Mouse (Mus musculus) neural tube, embryonic 13.5 days (tissue): ENCODE results near the gene Olfr770. TPM values are rescaled to one million over a fixed set of nuclear protein-coding genes. Genes with fewer than 3 reads are reported as not detected.
"Not testable (repeated sequence)": the region's sequence is repeated elsewhere in the genome, so short reads cannot be mapped to it uniquely, and the experiment has no call there.

Experiments used
- ATAC-seq: fragments of 200-750 bp; cut with Nextera tagmentation; 2 replicates; pipeline ENCODE4 v1.8.0; 2017; ENCODE audit warnings: low read depth, mild to moderate bottlenecking, moderate TSS enrichment, moderate library complexity
- H3K27ac ChIP-seq: fragments of 300-500 bp; sonication (generic); replicated peaks from 2 replicates; pipeline ENCODE4 v1.5.1; 2015; ENCODE audit warnings: moderate library complexity, mild to moderate bottlenecking, inconsistent platforms
- H3K27me3 ChIP-seq: fragments of 300-500 bp; sonication (generic); 2 replicates; pipeline ENCODE4 v1.6.1; 2015; ENCODE audit warnings: mild to moderate bottlenecking, inconsistent platforms
- H3K36me3 ChIP-seq: fragments of 300-500 bp; sonication (generic); 2 replicates; pipeline ENCODE4 v1.6.1; 2015; ENCODE audit warnings: mild to moderate bottlenecking, inconsistent platforms
- H3K4me1 ChIP-seq: fragments of 300-500 bp; sonication (generic); replicated peaks from 2 replicates; pipeline ENCODE4 v1.6.1; 2015; ENCODE audit warnings: inconsistent platforms
- H3K4me2 ChIP-seq: fragments of 300-500 bp; sonication (generic); 2 replicates; pipeline ENCODE4 v1.6.1; 2015; ENCODE audit warnings: inconsistent platforms, mild to moderate bottlenecking, moderate library complexity
- H3K4me3 ChIP-seq: fragments of 300-500 bp; sonication (generic); 2 replicates; pipeline ENCODE4 v1.5.1; 2015; ENCODE audit warnings: mild to moderate bottlenecking, inconsistent platforms
- H3K9ac ChIP-seq: fragments of 300-500 bp; sonication (generic); 2 replicates; pipeline ENCODE4 v1.6.1; 2015; ENCODE audit warnings: moderate library complexity, mild to moderate bottlenecking, inconsistent platforms
- H3K9me3 ChIP-seq: fragments of 300-500 bp; sonication (generic); 2 replicates; pipeline ENCODE4 v1.6.1; 2016; ENCODE audit warnings: inconsistent platforms
- WGBS: fragments of 180-500 bp; shearing (Covaris S2); methylation state at CpG from one replicate; pipeline ENCODE4 v1.1.7; 2015; 5-methylcytosine and 5-hydroxymethylcytosine counted together
- polyA plus RNA-seq: library from polyadenylated mRNA; unstranded; fragments of >200 nt; fragmentation: Nextera tagmentation; extraction: Ambion mirVana; gene quantifications from 2 replicates; pipeline ENCODE4 v1.2.1, GENCODE M21; 2015

Olfr770 gene
- not detected in 2 replicates for polyA plus RNA-seq

- 78% methylated on average over 2 of the region's 2 CpGs for WGBS
- Histone ChIP-seq H3K4me3 (no peak within 1 kb of the TSS), H3K4me2 (no peak within 1 kb of the TSS)
These were observed at the start of gene Olfr770 for GRCm38 (mm10) chr10:129138898-129139297. Olfr770 (minus strand) TSS chr10:129138998.

DNA sequence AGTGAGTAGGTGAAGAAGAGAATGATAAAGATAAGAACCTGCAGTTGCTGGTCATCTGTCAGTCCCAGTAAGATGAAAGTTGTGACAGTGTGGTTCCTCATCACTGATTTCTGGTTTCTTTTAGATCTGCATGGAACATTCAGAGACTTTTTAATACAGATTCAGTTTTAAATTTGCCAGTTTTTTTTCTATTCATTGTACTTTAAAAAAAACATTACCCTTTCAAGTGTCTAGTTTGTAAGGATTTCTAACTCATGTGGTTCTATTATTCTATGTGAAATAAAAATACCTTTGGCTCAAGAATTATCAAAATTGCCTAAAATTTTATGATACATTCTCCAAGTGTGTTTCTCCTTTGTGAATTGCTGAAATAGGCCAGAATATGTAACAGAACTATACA, 48.5 kb upstream of the Olfr770 start, which contains the start of gene Olfr773:
TSS of gene Olfr773 (minus strand) at position 101 of the 400 bp plus-strand sequence.
- H3K9me3 ChIP-seq, H3K36me3 ChIP-seq, H3K4me2 ChIP-seq, H3K4me3 ChIP-seq, H3K9ac ChIP-seq, H3K4me1 ChIP-seq, H3K27me3 ChIP-seq, H3K27ac ChIP-seq, ATAC-seq: not testable (repeated sequence)

More at GRCm38 (mm10) chr10:129138898-129139297, at the start of gene Olfr770:
- no peak for ATAC-seq
- Histone ChIP-seq H3K9ac (no peak within 1 kb of the TSS), H3K4me1 (no peaks in the 10 kb centered on the region), H3K27ac (no peak within 1 kb of the TSS), H3K9me3 (no peaks in the 10 kb centered on the region), H3K27me3 (no peaks in the 10 kb centered on the region), H3K36me3 (no peaks in the 10 kb centered on the region)

- H3K36me3 ChIP-seq, H3K27me3 ChIP-seq, H3K4me2 ChIP-seq, H3K9ac ChIP-seq, ATAC-seq, H3K4me3 ChIP-seq, H3K9me3 ChIP-seq, H3K27ac ChIP-seq, H3K4me1 ChIP-seq: not testable (repeated sequence)
- 93% methylated on average over 3 of the region's 4 CpGs for WGBS
These were observed 39.0 kb upstream of the Olfr770 start, which contains the start of gene Olfr772 for GRCm38 (mm10) chr10:129177821-129178220. Olfr772 (minus strand) TSS chr10:129177921.

DNA sequence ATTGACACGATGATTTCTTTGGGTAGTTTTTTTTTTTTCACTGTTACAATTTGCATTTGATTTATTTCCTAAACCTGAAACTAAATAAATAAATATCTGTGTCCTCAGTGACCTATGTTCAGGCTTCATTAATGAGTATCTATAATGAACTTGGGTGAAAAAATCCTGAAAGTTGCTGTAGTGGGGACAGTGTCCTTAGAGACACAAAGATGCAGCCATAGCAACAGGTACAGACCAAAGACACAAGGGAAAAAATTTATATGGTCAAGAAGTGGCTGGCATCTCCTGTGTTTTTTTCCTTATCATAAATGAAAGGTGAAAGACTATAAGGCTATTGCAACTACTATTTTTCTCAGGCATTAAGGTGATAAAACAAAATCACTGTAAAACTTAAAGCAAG, 25.9 kb upstream of the Olfr770 start, which contains the start of gene Olfr771:
TSS of gene Olfr771 (minus strand) at position 101 of the 400 bp plus-strand sequence.
- no peaks in the 10 kb centered on the region for H3K9me3 ChIP-seq
- H3K4me2 ChIP-seq, result no peak within 1 kb of the TSS
- ATAC-seq, result no peak
- no peaks in the 10 kb centered on the region for H3K36me3 ChIP-seq
- no peaks in the 10 kb centered on the region for H3K27me3 ChIP-seq
- WGBS, result 91% methylated on average over 1 of the region's 1 CpGs
- H3K27ac ChIP-seq, result no peak within 1 kb of the TSS
- H3K4me1 ChIP-seq, result no peaks in the 10 kb centered on the region
- H3K9ac ChIP-seq, result no peak within 1 kb of the TSS
- no peak within 1 kb of the TSS for H3K4me3 ChIP-seq

- Histone ChIP-seq H3K9me3 (no peaks in the 10 kb centered on the region), H3K27me3 (no peaks in the 10 kb centered on the region), H3K9ac (no peak within 1 kb of the TSS), H3K4me3 (no peak within 1 kb of the TSS), H3K4me2 (no peak within 1 kb of the TSS), H3K27ac (no peak within 1 kb of the TSS), H3K36me3 (no peaks in the 10 kb centered on the region), H3K4me1 (no peaks in the 10 kb centered on the region)
- 73% methylated on average over 2 of the region's 2 CpGs for WGBS
- no peak for ATAC-seq
These were observed 21.0 kb downstream of the Olfr770 start, which contains the start of gene Olfr769 for GRCm38 (mm10) chr10:129117761-129118160. Olfr769 (minus strand) TSS chr10:129117861.

GRCm38 (mm10) chr10:129115146-129115545, 23.7 kb downstream of the Olfr770 start:
- no peak overlapping the region for H3K4me2 ChIP-seq
- no peaks in the 10 kb centered on the region for H3K9me3 ChIP-seq
- H3K9ac ChIP-seq, result no peak overlapping the region
- no peaks in the 10 kb centered on the region for H3K27me3 ChIP-seq
- no peaks in the 10 kb centered on the region for H3K4me1 ChIP-seq
- H3K4me3 ChIP-seq, result no peak overlapping the region
- ATAC-seq, result no peak
- no peaks in the 10 kb centered on the region for H3K36me3 ChIP-seq
- 95% methylated on average over 3 of the region's 3 CpGs for WGBS
- H3K27ac ChIP-seq, result no peak overlapping the region

- H3K27ac ChIP-seq, result no peak overlapping the region
- H3K9ac ChIP-seq, result no peak overlapping the region
- ATAC-seq, result no peak
- no peak overlapping the region for H3K4me2 ChIP-seq
- no peaks in the 10 kb centered on the region for H3K9me3 ChIP-seq
- H3K36me3 ChIP-seq, result no peaks in the 10 kb centered on the region
- 44% methylated on average over 3 of the region's 3 CpGs for WGBS
- H3K27me3 ChIP-seq, result no peaks in the 10 kb centered on the region
- no peak overlapping the region for H3K4me3 ChIP-seq
- no peaks in the 10 kb centered on the region for H3K4me1 ChIP-seq
These were observed 37.6 kb downstream of the Olfr770 start for GRCm38 (mm10) chr10:129101231-129101630.

GRCm38 (mm10) chr10:129099275-129099674, 39.5 kb downstream of the Olfr770 start, which contains the start of gene Olfr768:
Olfr768 (minus strand) TSS chr10:129099375.
- H3K9ac ChIP-seq, result no peak within 1 kb of the TSS
- ATAC-seq, result no peak
- no peaks in the 10 kb centered on the region for H3K36me3 ChIP-seq
- no peaks in the 10 kb centered on the region for H3K27me3 ChIP-seq
- no peak within 1 kb of the TSS for H3K4me3 ChIP-seq
- no peak within 1 kb of the TSS for H3K27ac ChIP-seq
- no peaks in the 10 kb centered on the region for H3K4me1 ChIP-seq
- H3K9me3 ChIP-seq, result no peaks in the 10 kb centered on the region
- no peak within 1 kb of the TSS for H3K4me2 ChIP-seq
- WGBS, result 94% methylated on average over 1 of the region's 1 CpGs

GRCm38 (mm10) chr10:129082810-129083209, 56.0 kb downstream of the Olfr770 start, which contains the start of gene Olfr767:
Olfr767 (minus strand) TSS chr10:129082910.
- H3K9me3 ChIP-seq, H3K9ac ChIP-seq, ATAC-seq, H3K4me3 ChIP-seq, H3K4me1 ChIP-seq, H3K27me3 ChIP-seq, H3K27ac ChIP-seq, H3K36me3 ChIP-seq, H3K4me2 ChIP-seq: not testable (repeated sequence)

Other genes with a start within 250 kb of the Olfr770 start
- 11.8 and 13.5 TPM in 2 replicates for gene Gdf11, start 247.3 kb downstream of the Olfr770 start, polyA plus RNA-seq
- gene Cd63, start 238.0 kb downstream of the Olfr770 start, polyA plus RNA-seq, result 228 and 241 TPM in 2 replicates
- 14.1 and 16.9 TPM in 2 replicates for gene Rdh5, start 216.1 kb downstream of the Olfr770 start, polyA plus RNA-seq
- 299 and 314 TPM in 2 replicates for gene Bloc1s1, start 215.0 kb downstream of the Olfr770 start, polyA plus RNA-seq
- gene Itga7, start 205.2 kb downstream of the Olfr770 start, polyA plus RNA-seq, result 12.1 and 15.5 TPM in 2 replicates
- gene Mettl7b, start 178.0 kb downstream of the Olfr770 start, polyA plus RNA-seq, result 0.15 TPM in 1 of 2 replicates, not detected in the other
- not detected in 2 replicates for gene Olfr9, start 149.6 kb downstream of the Olfr770 start, polyA plus RNA-seq
- not detected in 2 replicates for gene Olfr763, start 128.2 kb downstream of the Olfr770 start, polyA plus RNA-seq
- not detected in 2 replicates for gene Olfr764-ps1, start 99.1 kb downstream of the Olfr770 start, polyA plus RNA-seq
- not detected in 2 replicates for gene Olfr765, start 89.0 kb downstream of the Olfr770 start, polyA plus RNA-seq
- gene Olfr766-ps1, start 70.0 kb downstream of the Olfr770 start, polyA plus RNA-seq, result not detected in 2 replicates
- gene Olfr767, start 56.1 kb downstream of the Olfr770 start, polyA plus RNA-seq, result not detected in 2 replicates
- not detected in 2 replicates for gene Olfr768, start 39.6 kb downstream of the Olfr770 start, polyA plus RNA-seq
- not detected in 2 replicates for gene Olfr769, start 21.1 kb downstream of the Olfr770 start, polyA plus RNA-seq
- gene Olfr771, start 25.8 kb upstream of the Olfr770 start, polyA plus RNA-seq, result not detected in 2 replicates
- not detected in 2 replicates for gene Olfr772, start 38.9 kb upstream of the Olfr770 start, polyA plus RNA-seq
- gene Olfr773, start 48.4 kb upstream of the Olfr770 start, polyA plus RNA-seq, result not detected in 2 replicates
- gene Olfr774, start 97.2 kb upstream of the Olfr770 start, polyA plus RNA-seq, result not detected in 2 replicates
- gene Olfr775, start 109.4 kb upstream of the Olfr770 start, polyA plus RNA-seq, result not detected in 2 replicates
- gene Olfr776, start 120.1 kb upstream of the Olfr770 start, polyA plus RNA-seq, result not detected in 2 replicates
- gene Olfr777, start 132.5 kb upstream of the Olfr770 start, polyA plus RNA-seq, result not detected in 2 replicates
- not detected in 2 replicates for gene Olfr780, start 179.1 kb upstream of the Olfr770 start, polyA plus RNA-seq
- not detected in 2 replicates for gene Olfr781, start 189.9 kb upstream of the Olfr770 start, polyA plus RNA-seq
- not detected in 2 replicates for gene Olfr782, start 209.9 kb upstream of the Olfr770 start, polyA plus RNA-seq
- gene Olfr784, start 245.1 kb upstream of the Olfr770 start, polyA plus RNA-seq, result 0.08 TPM in 1 of 2 replicates, not detected in the other